Mouse (Mus musculus) CD8-positive naive resting alpha-beta T cell, adult 57 days (primary cell): ENCODE measurements around the gene Fam131b. TPM values are rescaled to one million over a fixed set of nuclear protein-coding genes. Genes with fewer than 3 reads are reported as not detected.

Experiments
- total RNA-seq: library from RNA; stranded (reverse); gene quantifications from one replicate; pipeline ENCODE4 v1.2.4, GENCODE M21; 2023

Fam131b gene
- 0.21 TPM for total RNA-seq

GRCm38 (mm10) chr6:42324482-42325267 lies at the start of gene Fam131b:
Fam131b (minus strand) TSS chr6:42324643.

DNA sequence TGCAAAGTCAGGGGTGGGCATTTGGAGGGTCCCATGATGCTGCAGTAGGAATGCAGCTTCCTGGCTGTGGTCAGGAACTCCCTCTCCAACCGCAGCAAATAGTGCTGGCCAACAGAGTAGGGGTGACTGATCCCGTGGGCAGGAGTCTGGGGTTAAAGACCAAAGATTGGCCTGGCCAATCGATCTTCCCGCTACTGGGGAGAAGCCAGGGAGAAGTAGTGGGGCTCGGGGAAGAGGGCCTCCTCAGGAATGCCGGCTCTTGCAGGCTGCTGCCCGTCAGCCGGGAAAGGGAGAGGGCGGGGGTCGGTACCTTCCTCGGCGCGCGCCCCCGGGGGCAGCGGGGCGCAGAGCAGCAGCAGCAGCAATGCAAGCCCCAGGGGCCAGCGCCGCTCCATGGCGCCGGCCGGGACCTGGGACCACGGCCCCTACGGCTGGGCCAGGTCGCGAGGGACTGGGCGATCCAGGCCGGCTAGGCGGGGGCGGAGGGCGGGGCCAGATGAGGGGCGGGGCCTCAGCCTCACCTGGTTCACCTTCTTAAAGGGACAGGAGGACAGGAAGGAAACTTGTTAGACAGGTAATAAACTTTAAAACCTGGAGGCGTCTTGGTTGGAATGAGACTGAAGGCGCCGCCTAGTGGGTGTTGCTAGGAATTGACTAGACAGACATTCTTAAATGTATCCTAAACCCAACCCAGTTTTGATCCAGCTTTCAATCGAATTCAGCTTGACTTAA lies 48.5 kb upstream of the Fam131b start, which contains the start of gene Epha1:
TSS of gene Epha1 (minus strand) at position 453 of the 732 bp plus-strand sequence.

GRCm38 (mm10) chr6:42349426-42350020 lies 25.1 kb upstream of the Fam131b start, which contains the start of gene Zyx:
Zyx (plus strand) TSS chr6:42349630.

DNA sequence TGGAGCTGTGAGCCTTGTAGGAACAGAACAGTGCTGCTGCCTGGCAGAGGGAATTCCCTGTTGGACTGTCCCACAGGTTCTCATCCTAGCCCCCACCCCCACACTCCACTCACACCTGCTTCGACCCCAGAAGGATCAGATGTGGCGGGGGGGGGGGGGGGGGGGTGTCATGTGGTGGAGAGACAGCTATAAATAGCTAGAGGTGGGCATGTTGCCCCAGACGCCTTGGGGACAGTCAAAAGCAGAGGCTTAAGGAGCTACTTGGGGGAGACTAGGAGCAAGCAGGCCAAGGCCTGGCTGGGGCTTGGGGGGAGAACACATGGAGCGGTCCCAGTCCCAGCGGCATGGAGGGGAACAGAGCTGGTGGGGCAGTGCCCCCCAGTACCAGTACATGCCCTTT lies 38.0 kb downstream of the Fam131b start, which contains the start of gene Clcn1:
TSS of gene Clcn1 (plus strand) at position 238 of the 400 bp plus-strand sequence.

Other genes with a start within 250 kb of the Fam131b start
- gene Tas2r139, start 183.7 kb downstream of the Fam131b start, total RNA-seq, result not detected
- gene Tas2r144, start 109.3 kb downstream of the Fam131b start, total RNA-seq, result not detected
- 8.5 TPM for gene Gstk1, start 78.7 kb downstream of the Fam131b start, total RNA-seq
- not detected for gene Tmem139, start 62.7 kb downstream of the Fam131b start, total RNA-seq
- 57.6 TPM for gene Casp2, start 59.7 kb downstream of the Fam131b start, total RNA-seq
- 0.64 TPM for gene Clcn1, start 38.0 kb downstream of the Fam131b start, total RNA-seq
- 196 TPM for gene Zyx, start 25.0 kb upstream of the Fam131b start, total RNA-seq
- not detected for gene Epha1, start 48.6 kb upstream of the Fam131b start, total RNA-seq
- 0.83 TPM for gene Tas2r143, start 75.6 kb upstream of the Fam131b start, total RNA-seq
- 0.98 TPM for gene Tas2r135, start 80.8 kb upstream of the Fam131b start, total RNA-seq
- gene Tas2r126, start 109.9 kb upstream of the Fam131b start, total RNA-seq, result not detected
- not detected for gene Olfr458, start 140.6 kb upstream of the Fam131b start, total RNA-seq
- not detected for gene Olfr457, start 151.7 kb upstream of the Fam131b start, total RNA-seq
- not detected for gene Olfr456, start 162.6 kb upstream of the Fam131b start, total RNA-seq
- gene Olfr455, start 222.9 kb upstream of the Fam131b start, total RNA-seq, result not detected